Mouse (Mus musculus) c-Kit-positive CD71-positive TER-119-positive erythroid progenitor cells, embryonic 14.5 days (primary cell): ENCODE measurements around the gene Nadk.
"Not testable (repeated sequence)": the region's sequence is repeated elsewhere in the genome, so short reads cannot be mapped to it uniquely, and the experiment has no call there.

ENCODE experiments used
- DNase-seq: peaks from one replicate; pipeline ENCODE4 v3.0.0-alpha.2; 2013; ENCODE audit warnings: low spot score

The Nadk gene

GRCm38 (mm10) chr4:155569818-155570217, 7.6 kb downstream of the Nadk start:
- DNase-seq = no peak

- not testable (repeated sequence) for DNase-seq
These were observed 8.1 kb downstream of the Nadk start for GRCm38 (mm10) chr4:155570315-155570714.

- no peak for DNase-seq
These were observed 9.3 kb downstream of the Nadk start for GRCm38 (mm10) chr4:155571442-155571841.

GRCm38 (mm10) chr4:155573155-155573554, 11.0 kb downstream of the Nadk start:
- DNase-seq = no peak

GRCm38 (mm10) chr4:155573876-155574275, 11.7 kb downstream of the Nadk start:
- DNase-seq = no peak

- DNase-seq = no peak
These were observed 12.8 kb downstream of the Nadk start for GRCm38 (mm10) chr4:155574931-155575330.

GRCm38 (mm10) chr4:155575521-155575920, 13.3 kb downstream of the Nadk start:
- no peak for DNase-seq

DNA sequence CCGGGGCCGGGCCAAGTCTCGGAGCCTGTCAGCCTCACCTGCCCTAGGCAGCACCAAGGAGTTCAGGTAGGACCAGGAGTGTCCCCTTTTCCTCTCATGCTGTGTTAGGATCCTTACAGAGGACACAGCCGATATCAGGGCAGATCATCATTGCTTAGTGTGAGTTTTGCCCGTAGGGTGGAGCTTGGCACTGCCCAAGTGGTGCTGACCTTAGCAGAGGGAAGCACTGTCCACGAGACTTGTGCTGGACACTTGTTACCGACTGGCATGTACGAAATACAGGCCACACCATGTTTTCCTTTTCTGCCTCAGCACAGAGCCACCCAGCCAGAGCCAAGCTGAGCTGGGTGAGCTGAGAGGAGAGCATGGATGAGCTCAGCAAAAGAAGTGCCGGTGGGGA, 15.0 kb downstream of the Nadk start:
- no peak for DNase-seq

DNA sequence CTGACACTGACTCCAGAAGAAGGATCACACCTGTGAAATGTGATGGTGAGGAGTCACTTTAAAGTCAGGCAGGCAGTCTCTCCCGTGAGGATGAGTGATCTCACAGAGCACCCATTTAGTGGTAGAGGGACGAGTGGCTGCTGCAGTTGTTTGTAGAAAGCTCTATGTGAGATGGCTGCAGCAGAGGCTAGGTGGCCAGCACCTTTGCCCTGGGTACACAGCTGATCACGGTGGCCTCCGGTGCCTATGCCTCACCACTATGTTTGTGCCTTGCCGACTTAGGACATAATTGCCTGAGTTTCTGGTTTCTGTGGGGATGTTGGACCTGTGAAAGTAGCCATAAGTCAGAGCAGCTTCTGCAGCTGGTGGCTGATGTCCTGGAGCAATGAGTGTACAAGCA, 15.6 kb downstream of the Nadk start:
- DNase-seq = no peak

DNA sequence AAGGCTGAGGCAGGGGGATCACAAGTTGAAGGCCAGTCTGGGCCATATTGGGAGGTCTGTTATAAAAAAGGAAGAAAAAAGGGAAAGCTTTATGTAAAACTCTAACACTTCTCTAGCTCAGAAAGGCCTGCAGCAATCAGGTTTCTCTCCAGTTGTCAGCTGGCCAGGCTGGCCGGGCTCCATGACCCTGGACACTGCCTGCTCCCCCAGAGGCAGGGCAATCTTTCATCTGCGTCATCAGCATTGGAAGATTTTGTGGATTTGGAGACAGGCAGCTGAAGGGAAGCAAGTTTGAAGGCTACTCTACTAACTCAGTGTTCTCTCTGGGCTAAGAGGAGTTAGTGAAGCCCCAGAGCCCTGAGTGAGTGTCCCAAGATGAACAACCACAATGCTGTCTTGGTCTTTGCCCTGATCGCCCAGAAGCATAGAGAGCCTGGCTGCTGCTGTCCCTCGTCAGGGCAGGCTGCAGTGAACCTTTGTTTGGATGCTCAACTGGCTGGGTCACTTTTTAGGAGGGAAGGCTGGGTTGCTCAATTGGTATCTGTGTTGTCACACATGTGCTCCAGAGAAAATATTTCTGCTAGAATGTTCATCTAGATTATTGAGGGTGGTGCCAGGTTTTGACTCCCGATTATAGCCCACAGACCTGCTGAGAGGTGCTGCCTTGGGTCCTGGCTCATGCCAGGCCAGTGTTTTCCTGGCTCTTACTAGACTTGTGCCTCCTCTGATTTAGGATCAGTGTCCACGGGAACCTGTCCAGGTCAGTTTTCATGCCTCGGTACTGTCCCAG, 16.4 kb downstream of the Nadk start:
- no peak for DNase-seq

DNA sequence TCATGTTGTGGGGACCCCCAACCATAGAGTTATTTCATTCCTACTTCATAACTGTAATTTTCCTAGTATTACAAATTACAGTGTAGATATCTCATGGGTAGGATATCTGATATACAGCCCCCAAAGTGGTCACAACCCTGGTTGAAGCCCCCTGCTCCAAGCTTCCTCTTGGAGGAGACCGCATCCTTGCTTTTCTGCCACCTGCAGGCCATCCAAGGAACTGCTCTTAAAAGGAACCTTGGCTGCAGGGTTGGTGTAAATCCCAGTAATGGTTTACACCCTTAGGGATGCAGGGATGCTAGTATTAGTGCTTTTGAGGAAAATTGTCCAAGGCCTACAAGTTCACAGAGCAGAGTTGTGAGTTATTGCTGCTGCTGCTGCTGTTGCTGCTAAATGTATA, 18.2 kb downstream of the Nadk start:
- no peak for DNase-seq

DNA sequence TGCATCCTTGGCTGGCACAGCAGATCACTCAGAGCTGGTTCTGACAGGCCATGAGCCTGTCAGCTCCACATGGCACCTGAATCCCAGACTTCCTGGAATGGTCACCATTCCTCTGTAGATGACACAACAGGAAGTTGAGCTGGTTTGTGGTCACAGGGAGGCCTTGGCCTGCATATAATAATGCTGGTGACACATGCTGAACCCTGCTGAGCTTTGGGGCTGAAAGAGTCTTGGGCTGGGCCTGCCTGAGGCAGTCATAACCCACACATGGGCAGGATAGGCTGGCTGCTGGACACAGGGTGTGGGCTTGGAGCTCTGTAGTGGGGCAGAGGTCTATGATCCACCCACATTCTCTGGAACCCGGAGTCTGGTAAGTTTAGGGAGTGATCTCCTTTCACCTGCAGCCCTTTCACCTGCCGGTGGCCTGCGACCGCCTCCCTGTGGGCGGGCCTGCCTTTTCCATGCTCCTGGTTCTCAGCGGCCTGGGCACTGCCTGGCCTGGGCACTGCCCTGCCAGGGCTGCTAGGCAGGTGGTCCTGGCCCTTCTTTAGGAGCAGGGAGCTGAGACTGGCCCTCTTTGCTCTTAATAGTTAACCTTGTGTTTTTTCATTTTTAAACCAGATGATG, 20.2 kb downstream of the Nadk start:
- DNase-seq = no peak

GRCm38 (mm10) chr4:155589356-155589755, 27.2 kb downstream of the Nadk start:
- DNase-seq = no peak

DNA sequence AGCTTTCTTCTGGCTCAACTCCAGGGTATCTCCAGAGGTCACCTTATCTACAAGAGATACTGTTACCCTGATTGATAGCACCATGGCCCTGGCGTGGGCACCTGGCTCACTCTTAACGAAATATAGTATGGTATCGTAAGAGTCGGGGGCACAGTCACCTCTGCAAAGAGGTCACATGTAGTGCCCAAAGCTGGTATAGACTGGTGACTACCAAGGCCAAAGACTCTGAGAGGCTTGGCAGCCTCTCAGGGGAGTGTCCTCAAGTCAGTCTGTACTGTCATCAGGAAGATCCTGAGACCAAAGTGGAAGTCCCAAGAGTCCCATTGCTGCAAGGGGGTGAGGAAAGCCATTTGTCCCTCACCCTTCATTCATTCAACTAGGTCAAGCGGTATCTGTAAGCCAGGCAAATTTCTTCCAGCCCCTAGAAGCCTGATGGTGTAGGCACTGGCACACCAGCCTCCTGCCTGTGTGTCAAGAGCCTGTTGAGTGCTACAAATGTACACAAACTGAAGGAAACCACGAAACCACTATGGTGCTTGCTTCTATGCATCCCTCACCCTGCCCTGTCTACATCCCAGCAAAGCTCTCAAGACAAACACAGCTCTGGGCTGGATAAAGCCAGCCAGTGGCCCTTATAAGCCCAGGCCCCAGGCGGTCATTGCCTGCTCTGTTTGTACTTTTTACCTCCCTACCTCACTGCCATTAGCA, 29.0 kb downstream of the Nadk start:
- no peak for DNase-seq

- no peak for DNase-seq
These were observed 31.6 kb downstream of the Nadk start for GRCm38 (mm10) chr4:155593780-155594179.

DNA sequence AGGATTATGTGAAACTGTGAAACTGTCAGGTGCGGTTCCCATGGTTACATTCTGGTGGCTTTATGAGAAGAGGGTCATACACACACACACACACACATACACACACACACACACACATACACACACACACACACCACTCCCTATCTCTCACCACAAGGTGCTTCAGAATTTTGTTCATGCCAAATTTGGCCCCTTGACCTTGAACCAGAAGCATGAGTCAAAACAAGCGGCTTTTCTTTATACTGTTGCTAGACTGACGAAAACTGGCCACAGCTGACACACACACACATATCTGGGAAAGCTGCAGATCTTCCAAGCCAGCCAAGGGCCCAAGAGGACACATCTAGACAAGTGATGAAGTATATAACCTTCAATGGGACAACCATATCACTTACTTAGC, 33.6 kb downstream of the Nadk start:
- no peak for DNase-seq

- DNase-seq = no peak
These were observed 34.4 kb downstream of the Nadk start for GRCm38 (mm10) chr4:155596606-155597005.

- peak; percentile 29 for DNase-seq
These were observed 36.4 kb downstream of the Nadk start for GRCm38 (mm10) chr4:155598536-155598935.

- DNase-seq = no peak
These were observed 38.0 kb downstream of the Nadk start for GRCm38 (mm10) chr4:155599901-155600825.

GRCm38 (mm10) chr4:155601091-155601996, 39.2 kb downstream of the Nadk start, which contains the start of gene Slc35e2:
Slc35e2 (plus strand) TSS chr4:155601416.
- DNase-seq = peak; percentile 94

- no peak for DNase-seq
These were observed 39.8 kb downstream of the Nadk start for GRCm38 (mm10) chr4:155601997-155602456.
